Mouse (Mus musculus): ENCODE measurements around the gene Hoxd8. TPM values are rescaled to one million over a fixed set of nuclear protein-coding genes. Genes with fewer than 3 reads are reported as not detected.

Hoxd8 gene
- total RNA-seq, 2 experiments from 2014 or later: not detected

DNA sequence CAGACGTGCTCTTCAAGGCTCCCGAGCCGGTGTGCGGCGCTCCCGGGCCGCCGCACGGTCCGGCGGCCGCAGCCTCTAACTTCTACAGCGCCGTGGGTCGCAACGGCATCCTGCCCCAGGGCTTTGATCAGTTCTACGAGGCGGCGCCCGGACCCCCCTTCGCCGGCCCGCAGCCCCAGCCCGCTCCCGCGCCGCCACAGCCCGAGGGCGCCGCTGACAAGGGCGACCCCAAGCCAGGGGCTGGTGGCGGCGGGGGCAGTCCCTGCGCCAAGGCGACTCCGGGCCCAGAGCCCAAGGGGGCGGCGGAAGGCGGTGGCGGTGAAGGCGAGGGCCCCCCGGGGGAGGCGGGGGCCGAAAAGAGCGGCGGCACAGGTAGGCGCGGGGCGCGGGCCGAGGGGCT lies 21.6 kb upstream of the Hoxd8 start:
- no peak for ATAC-seq (replicated peaks; ENCODE audit: low FRiP score, poor library complexity, severe bottlenecking)

DNA sequence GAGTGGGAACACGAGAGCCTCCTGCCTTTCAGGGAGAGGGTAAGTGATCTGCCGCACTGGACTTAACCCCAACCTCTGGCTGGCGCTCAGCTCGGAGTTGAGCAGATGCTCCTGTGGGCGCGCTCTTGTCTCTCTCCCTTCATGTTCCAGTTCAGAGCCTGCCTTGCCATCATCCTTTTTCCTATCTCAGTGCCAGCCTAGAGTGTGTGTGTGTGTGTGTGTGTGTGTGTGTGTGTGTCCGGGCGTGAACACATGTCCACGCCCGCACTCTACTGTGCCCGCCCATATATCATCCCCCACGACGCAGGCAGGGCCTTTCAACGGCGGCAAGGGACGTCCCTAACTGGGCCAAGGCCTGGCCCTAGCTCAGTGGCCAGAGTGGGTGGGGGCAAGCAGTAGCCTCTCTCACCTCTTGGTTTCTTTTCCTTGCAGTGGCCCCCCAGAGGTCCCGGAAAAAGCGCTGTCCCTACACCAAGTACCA lies 20.9 kb upstream of the Hoxd8 start:
- no peak for ATAC-seq (replicated peaks; ENCODE audit: low FRiP score, poor library complexity, severe bottlenecking)

DNA sequence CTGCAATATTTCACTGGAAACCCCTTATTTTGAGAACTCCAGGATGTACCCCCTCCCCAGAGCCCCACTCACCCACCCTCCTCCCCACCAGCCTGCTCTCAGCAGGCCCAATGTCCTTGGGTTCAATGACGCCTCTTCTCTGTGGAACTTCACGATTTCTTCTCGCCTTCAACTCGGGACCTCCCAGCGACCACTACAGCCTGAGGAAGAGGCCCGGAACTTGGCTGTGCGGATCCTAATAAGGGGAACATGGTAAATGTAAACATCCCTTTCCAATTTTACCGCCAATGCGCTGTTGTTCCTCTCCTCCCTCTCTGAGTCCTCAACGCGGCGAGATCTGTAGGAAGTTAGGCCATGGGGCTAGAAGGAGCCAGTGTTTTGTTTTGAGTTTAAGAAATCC lies 20.3 kb upstream of the Hoxd8 start:
- ATAC-seq (replicated peaks; ENCODE audit: low FRiP score, poor library complexity, severe bottlenecking): no peak

DNA sequence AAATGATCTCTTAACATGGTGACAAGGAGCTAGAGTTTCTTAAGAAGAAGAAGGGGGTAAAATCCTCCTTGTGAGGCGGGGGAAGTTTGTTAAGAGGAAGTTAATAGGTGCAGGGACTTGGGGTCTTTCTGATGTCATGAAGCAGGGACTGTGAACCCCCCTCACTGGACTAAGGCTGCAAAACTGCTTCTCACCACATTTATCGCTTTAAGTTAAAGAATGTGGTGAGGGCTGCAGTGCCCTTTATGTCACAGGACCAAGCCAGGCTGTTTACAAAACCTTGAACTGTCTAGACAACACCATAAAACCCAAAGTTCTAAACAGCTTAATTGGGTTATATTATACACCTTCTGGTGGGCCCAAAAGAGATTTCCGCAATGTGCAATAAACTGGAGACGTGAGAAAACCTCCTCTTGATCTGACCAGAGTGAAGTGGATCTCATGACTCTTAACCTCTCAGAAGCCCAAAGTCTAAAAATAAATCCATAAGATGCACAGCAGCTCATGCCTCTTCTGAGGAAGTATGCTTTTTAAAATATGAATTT lies 19.3 kb upstream of the Hoxd8 start:
- no peak for ATAC-seq (replicated peaks; ENCODE audit: low FRiP score, poor library complexity, severe bottlenecking)

DNA sequence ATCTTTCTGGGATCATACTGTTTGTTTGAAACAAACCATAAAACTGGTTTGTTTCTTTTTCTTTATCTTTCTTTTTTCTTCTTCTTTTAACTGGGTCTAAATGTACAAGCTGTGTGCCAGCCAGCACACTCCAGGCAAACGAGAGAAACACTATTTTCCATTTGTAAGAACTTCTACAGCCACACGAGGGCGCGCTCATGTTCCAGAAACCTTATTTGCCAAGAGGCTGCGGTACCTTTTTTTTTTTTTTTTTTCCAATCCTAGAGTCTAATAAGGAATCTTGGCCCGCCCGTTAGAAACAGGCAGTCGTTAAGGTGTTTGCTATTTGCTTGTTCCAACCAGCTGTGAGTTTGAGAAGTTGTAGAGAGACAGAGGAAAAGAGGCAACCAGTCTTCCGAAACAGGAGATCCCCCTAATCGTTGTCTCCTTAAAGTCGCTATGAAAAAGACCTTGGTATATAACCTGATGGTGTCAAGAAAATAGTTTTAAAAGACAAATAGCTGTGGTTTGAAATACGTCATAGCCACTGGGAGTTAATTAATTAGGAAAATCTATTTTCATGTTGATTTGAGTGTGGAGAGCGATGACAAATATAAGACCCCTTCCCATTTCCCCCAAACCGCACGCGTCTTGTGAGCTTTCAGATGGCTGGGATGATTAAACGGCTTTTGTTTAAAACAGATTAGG lies 18.0 kb upstream of the Hoxd8 start:
- ATAC-seq (replicated peaks; ENCODE audit: low FRiP score, poor library complexity, severe bottlenecking): no peak

DNA sequence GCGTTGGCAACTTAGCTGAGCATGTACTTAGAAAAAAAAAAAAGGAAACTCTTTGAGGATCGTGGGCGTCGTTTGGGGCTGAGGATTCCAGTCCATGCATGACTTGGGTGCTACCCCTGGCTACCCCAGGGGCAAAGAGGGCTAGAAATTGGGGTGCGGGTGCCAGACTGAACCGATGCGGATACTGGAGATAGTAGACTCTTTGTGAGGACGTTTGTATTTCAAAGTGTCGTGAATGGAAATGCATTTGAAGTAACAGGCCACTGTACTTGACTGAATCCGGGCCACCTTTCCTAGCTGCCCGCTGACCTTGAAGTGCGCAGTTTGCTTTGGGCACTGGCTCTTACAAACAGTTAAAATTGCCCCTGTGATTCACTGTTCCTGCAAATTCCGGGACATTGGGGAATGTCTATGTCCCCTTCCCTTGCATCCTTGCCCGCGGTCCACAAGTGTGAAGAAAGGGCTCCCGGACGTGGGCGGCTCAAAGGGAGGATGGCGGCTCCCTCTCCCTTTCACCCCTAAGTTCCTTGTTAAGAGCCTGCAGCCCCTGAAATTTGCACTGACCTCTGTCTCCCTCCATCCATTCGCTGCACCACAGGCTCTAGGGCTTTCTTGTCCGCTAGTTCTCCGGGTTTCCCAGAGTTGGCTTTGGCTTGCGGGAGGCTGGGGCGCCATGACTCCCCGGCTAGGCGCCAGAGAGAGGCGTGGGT lies 17.3 kb upstream of the Hoxd8 start:
- ATAC-seq (replicated peaks; ENCODE audit: low FRiP score, poor library complexity, severe bottlenecking): no peak

DNA sequence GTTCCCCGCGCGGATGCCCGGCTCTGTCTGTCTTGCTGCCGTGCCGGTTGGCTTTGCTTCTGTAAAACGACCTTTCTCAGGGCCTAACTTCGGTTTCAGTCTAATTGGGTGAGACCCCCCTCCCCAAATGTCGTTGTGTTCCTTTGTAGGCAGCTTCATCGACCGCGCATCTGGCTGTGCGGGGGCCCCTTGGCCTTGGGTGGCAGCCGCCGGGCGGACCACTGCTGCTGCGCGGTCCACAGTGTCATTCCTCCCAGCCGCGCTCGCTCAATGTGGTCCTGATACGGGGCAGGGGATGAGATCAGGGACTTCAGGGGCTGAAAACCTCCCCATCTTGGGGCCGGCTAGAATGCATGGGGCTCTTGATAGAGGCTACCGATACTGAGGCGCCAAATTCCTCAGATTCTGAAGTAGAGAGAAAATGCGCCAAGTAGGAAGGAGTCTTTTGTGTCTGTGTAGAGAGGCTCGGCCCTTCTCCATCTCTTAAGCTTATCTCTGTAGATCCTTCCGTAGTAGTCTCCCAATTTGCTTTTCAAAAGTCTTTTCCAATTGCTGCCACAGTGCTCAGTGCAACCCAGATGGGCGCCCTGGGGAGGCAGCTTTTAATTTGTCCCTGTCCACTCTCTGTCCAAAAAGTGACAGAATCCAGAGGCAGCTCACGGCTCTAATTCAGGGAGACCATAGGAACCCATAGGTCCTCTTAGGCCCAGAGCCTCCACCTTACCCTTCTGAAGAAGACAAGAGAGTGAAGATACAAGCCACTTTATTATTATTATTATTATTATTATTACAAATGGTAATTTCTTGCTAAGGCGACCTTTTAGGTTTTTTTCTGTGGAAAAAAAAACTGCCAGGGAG lies 16.5 kb upstream of the Hoxd8 start:
- no peak for ATAC-seq (replicated peaks; ENCODE audit: low FRiP score, poor library complexity, severe bottlenecking)

DNA sequence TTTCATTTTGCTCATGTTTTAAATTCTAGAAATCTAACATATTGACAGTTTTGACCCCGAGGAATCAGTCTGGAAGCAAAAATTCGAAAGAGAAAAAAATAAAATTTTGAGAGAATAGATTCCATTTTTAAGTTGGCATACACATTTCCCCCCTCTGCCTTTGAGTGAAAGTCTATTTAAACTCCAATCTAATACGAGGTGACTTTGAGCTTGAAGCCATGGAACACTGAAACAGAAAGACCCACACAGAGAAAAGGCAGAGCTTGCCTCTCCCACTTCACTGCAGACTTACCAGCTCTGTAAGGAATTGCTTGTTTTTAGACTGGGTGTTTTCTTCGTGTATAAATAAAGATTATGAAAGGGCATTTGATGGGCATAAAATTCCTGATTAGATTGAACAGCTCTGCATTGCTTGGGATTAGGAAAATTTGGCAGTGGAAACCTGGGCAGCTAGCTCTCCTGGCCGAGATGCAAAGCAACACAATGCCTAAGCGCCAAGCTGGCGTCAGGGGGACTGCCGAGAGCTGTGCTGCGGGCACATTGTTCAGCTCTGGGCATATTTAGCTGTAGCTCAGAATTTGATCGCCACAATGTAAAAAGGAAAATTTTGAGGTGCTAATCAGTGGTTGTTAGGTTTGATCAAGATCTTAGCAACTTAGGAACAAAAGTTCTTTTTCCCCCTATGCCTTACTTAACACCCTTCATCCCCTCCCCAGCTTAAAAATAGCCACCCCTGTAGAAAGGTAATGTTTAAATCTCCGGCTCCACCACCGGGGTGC lies 15.4 kb upstream of the Hoxd8 start:
- ATAC-seq (replicated peaks; ENCODE audit: low FRiP score, poor library complexity, severe bottlenecking): no peak

DNA sequence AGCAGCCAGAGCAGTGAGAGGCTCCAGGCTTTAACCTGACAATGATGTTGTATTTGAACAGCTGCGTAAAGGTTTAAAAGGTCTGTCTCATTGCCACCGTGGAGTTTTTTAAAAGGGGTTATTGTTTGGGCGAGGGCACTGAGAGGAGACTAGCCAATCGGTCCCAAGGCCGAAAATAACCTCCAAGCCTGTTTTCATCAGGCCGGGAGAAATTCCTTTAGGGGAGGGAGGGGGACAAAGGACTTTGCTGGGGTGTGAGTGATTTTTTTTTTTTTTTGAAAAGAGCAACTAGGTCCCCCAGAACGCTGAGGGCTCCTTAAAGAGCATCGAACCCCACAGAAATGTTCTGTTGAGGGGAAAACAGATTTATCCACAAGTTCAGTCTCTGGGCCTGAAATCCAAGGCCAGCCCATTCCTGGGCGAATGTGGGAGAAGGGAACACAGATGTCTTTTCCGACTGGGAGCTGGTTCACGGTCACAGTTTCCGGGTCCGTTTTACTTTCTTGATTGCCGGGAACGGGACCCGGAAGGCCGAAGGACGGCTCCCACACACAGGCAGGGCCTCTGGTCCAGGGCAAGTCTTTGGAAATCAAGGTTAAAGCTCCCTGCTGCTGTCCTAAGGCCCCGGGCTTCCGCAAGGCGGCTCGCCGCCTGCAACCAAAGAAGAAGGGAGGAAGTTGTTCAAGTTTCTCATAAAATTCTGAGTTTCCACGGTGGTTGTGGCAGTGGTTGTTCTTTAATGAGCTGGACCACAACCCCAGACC lies 14.7 kb upstream of the Hoxd8 start:
- no peak for ATAC-seq (replicated peaks; ENCODE audit: low FRiP score, poor library complexity, severe bottlenecking)

DNA sequence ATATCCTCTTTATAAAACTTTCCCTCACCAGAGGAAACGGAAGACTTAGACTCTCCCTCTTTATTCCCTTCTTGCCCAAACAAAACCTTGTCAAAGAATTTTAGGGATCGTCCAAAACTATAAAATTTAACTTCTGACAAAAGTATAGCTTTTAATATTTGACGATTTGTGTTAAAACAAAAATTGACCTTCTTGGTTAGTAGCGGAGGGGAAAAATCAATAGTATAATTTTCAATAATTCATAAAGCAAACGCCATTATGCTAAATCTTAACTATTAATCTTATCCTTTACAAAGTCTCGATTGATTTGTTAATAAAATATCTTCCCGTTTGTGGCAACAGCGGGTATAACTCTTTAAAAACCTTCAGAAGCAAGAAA lies 14.1 kb upstream of the Hoxd8 start:
- ATAC-seq (replicated peaks; ENCODE audit: low FRiP score, poor library complexity, severe bottlenecking): no peak

DNA sequence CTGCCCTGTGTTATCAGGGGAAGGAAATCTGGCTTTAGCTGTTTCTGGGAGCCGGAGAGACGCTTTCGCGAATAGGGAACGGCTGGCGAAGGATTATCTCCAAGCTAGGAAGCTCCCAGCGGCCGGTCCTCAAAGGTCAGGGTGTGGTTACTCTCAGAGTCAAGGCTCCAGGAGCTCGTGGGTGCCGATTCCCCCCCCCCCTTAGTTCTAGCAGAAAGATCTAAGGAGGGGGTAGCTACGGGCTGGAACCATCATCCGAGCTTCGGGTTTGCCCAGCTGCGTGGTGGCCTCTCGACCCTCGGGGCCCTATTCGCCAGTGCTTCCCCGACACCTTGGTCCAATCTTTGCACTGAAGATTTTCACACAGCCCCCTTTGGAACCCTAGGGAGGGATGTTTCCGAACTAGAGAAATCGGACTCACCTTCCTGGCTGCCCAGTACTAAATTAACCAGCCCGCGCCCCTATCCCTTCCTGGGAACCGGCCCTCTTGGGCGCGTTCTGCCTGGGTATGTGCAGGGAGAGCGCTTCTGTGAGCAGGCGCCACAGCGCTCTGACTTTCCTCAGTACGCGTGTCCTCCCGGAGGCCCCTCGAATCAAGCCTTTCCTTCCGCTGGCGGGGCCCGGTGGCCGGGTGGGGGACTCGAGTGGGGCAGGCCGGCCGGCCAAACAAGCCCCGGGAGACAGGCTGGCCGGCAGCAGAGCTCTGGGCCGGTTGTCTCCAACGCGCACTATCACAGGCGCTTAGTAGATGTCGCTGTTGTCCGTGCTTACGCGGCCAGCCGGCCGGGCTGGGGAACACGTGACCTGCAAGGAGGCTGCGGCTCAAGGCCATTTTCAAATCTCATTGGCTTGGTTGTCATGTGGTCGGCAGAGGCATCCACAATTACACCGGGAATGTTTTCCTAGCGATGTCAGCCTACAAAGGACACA lies 13.1 kb upstream of the Hoxd8 start, which contains the start of gene Hoxd10:
TSS of gene Hoxd10 (plus strand) at position 903 of the 930 bp plus-strand sequence.
- ATAC-seq (replicated peaks; ENCODE audit: low FRiP score, poor library complexity, severe bottlenecking): no peak

DNA sequence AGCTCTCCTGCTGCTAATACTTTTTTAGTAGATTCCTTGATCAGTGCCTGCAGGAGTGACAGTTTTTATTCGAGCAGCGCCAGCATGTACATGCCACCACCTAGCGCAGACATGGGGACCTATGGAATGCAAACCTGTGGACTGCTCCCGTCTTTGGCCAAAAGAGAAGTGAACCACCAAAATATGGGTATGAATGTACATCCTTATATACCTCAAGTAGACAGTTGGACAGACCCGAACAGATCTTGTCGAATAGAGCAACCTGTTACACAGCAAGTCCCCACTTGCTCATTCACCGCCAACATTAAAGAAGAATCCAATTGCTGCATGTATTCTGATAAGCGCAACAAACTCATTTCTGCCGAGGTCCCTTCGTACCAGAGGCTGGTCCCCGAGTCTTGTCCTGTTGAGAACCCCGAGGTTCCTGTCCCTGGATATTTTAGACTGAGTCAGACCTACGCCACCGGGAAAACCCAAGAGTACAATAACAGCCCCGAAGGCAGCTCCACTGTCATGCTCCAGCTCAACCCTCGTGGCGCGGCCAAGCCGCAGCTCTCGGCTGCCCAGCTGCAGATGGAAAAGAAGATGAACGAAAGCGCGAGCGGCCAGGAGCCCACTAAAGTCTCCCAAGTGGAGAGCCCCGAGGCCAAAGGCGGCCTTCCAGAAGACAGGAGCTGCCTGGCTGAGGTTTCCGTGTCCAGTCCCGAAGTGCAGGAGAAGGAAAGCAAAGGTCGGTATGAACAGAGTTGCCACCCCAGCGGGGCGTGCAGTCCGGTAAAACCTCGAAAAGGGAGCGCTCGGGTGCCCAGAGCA lies 12.2 kb upstream of the Hoxd8 start:
- ATAC-seq (replicated peaks; ENCODE audit: low FRiP score, poor library complexity, severe bottlenecking): no peak

DNA sequence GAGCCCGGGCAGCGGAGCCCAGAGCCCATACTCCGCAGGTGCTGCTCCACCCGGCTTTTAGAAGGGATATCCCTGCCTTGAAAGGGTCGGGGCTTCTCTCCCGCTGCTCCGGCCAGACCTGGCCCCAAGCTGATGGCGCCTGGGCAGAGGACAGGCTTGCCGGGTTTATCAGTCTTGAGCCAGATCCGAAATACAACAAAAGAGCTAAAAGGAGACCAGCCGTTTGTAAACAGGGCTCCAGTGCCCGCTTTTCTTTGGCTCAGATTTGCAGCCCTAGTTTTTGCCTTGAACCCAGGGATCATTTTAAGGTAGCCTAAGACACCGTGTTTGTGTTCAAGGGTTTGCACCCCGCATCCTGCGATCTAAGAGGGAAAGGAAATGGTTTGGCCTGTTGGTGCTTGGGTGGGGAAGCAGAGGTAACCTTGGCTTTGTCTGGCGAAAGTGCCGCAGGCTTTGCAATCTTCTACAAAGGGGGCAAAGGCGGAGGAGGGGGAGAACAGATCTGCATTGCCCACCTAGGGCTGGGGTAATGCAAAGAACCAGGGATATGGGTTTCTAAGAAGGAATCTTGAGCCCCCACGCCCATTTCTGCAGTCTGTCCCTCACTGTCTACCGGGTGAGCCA lies 11.5 kb upstream of the Hoxd8 start:
- no peak for ATAC-seq (replicated peaks; ENCODE audit: low FRiP score, poor library complexity, severe bottlenecking)

DNA sequence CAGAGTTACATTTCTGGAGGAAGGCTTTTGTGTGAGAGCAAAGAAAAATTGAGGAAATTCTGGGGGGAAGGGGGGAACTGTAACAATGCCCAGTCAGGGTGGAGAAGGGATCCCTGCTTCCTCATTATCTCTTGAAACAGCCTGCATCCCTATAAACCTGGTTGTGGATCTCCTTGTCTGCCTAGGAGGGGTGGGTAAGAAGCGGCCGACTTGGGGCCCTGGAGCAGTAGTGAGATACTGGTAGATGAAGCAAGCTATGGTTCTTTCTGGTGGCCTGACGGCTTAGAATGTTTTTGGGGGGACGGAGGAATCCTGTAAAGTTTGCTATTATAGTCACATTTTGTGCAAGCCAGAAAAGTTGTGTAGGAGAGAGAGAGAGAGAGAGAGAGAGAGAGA lies 11.0 kb upstream of the Hoxd8 start:
- ATAC-seq (replicated peaks; ENCODE audit: low FRiP score, poor library complexity, severe bottlenecking): no peak

DNA sequence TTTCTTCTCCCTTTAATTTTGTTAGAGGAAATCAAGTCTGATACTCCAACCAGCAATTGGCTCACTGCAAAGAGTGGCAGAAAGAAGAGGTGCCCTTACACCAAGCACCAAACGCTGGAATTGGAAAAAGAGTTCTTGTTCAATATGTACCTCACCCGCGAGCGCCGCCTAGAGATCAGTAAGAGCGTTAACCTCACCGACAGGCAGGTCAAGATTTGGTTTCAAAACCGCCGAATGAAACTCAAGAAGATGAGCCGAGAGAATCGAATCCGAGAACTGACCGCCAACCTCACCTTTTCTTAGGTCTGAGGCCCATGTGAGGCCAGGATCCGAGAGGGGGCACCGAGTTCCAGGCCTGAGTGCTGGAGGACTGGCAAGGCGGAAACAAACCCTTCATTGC lies 10.3 kb upstream of the Hoxd8 start:
- no peak for ATAC-seq (replicated peaks; ENCODE audit: low FRiP score, poor library complexity, severe bottlenecking)

DNA sequence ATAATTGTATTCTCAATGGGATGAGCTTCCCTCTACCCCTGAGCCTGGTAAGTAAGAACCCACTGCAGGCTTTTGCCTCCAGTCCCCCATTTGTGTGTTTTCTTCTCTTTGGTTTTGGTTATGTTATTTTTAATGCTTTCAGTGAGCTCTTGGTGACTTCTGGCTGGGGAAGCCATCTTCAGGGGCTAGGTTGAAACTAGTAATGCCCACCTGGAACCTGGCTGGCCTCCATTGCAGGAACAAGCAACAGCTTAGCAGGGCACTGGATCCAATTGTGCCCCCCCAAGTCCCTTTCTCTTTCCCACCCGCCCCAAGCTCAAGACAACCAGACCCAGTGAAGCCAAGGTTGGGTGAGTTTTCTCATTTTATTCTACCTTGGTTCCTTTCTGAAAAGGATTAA lies 9.0 kb upstream of the Hoxd8 start:
- ATAC-seq (replicated peaks; ENCODE audit: low FRiP score, poor library complexity, severe bottlenecking): no peak

Measured in erythroid progenitor cell, adult 5-6 weeks (primary cell).